Mouse (Mus musculus): ENCODE results near the gene Ereg.

The Ereg gene

GRCm38 (mm10) chr5:91111019-91111418, 36.6 kb downstream of the Ereg start:
- in situ Hi-C loops (cut with MboI, MseI) = no loop called here

- in situ Hi-C loops (cut with MboI, MseI) = no loop called here
Observed at GRCm38 (mm10) chr5:91113967-91114366, 39.5 kb downstream of the Ereg start.

DNA sequence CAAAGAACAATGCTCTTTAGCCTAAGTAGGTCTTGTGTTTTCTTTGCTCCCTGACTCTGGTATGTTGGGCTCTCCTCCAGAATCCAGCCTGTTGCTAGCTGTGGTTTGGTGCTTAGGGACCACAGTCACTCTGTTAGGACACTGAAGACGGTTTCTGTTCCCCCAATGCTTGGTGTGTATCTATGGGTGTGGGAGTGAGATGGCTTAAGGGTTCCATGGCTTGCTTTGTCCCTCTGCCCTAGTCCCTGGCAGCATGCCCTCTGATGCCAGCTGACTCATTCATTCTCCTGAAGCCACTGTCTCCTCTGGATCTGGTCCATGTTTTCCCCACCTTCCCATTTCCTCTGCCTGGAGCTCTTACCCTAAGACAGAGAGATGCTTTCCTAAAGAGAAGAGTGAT, 40.2 kb downstream of the Ereg start:
- in situ Hi-C loops (cut with MboI, MseI) = no loop called here

DNA sequence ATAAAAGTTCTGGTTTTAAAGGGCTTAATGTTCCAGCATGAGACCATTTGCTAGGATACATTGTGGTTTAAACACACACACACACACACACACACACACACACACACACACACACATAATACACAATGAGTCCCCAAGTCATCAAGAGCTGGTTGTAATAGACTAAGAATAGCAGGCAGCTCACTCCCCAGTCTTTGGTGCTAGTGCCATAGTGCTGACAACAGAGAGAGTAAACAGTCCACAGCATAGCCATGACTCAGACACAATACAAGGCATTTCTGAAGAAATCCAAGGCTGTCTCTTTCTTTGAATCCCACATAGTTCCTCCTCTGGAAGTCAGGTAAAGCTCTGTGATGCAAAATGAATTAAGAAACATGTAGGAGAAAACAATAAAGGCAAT, 44.2 kb downstream of the Ereg start:
- in situ Hi-C loops (cut with MboI, MseI) = no loop called here

- in situ Hi-C loops (cut with MboI, MseI) = no loop called here
Observed at GRCm38 (mm10) chr5:91123404-91123803, 49.0 kb downstream of the Ereg start.

- in situ Hi-C loops (cut with MboI, MseI) = no loop called here
Observed at GRCm38 (mm10) chr5:91124140-91124539, 49.7 kb downstream of the Ereg start.

DNA sequence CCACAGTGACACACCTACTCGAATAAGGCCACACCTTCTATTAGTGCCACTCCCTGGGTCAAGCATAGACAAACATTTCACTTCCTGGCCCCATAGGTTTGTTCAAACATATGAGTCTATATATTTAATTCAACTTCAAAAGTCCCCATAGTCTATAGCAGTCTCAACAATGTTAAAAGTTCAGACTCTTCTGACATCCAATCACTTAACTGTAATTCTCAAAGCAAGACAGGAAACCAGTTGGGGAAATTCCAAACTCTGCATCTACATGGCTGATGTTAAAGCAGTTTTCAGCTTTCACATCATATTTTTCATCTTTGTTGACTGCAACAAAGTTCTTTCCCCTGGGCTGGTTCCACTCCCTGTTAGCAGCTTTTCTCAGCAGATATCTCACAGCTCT, 52.2 kb downstream of the Ereg start:
- in situ Hi-C loops (cut with MboI, MseI) = no loop called here

- in situ Hi-C loops (cut with MboI, MseI) = no loop called here
Observed at GRCm38 (mm10) chr5:91134961-91135360, 60.5 kb downstream of the Ereg start.

DNA sequence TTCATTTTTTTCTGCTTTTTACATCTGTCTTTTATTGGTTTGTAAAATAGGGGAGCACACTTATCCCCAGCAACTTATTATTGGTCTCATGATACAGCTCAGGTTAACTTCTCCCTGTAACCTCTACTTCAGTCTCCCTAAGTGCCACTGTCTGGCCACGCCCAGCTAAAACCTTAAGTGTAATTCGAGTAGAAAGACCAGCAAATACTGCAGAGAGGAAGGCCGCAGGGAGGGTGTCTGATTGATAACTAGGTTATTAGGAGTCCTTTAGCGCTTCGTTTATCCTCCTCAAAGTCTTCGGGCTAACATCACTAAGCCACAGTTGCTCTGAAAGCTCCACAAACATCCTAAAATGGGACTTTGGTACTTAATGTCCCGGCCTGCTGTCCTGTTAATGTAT, 64.5 kb downstream of the Ereg start:
- in situ Hi-C loops (cut with MboI, MseI) = no loop called here

- in situ Hi-C loops (cut with MboI, MseI) = no loop called here
Observed at GRCm38 (mm10) chr5:91139446-91139873, 65.0 kb downstream of the Ereg start, which contains the start of gene Areg. TSS of gene Areg (plus strand) at chr5:91139599.

- in situ Hi-C loops (cut with MboI, MseI) = no loop called here
Observed at GRCm38 (mm10) chr5:91140896-91141448, 66.5 kb downstream of the Ereg start.
